Mouse (Mus musculus): ENCODE data around the gene Fam110a. TPM values are rescaled to one million over a fixed set of nuclear protein-coding genes. Genes with fewer than 3 reads are reported as not detected.
A peak's percentile ranks its signal among the peaks of the same experiment; 100 is the strongest.

Fam110a gene
- polyA plus RNA-seq, 1 experiment from 2014 or later, result 24.8 TPM

GRCm38 (mm10) chr2:151990985-151991394 is 11.0 kb upstream of the Fam110a start:
- Histone ChIP-seq H3K36me3 (ENCODE audit: control insufficient read depth, insufficient read depth, low read length) (no peaks in the 10 kb centered on the region), H3K4me1 (replicated peaks; ENCODE audit: control insufficient read depth, insufficient read depth, low read length) (no peaks in the 10 kb centered on the region), H3K27me3 (replicated peaks; ENCODE audit: control insufficient read depth, insufficient read depth, low read length) (peaks cover 12% of the 10 kb centered on the region), H3K4me2 (ENCODE audit: low read length) (no peak overlapping the region), H3K9ac (ENCODE audit: low read length) (no peak overlapping the region), H3K27ac (ENCODE audit: low read depth) (no peak overlapping the region), H3K9me3 (ENCODE audit: control insufficient read depth, low read length) (no peaks in the 10 kb centered on the region), H3K4me3 (ENCODE audit: low read depth, low read length) (no peak overlapping the region)
- WGBS, result 12% methylated on average over 1 of the region's 1 CpGs
- ATAC-seq (replicated peaks; ENCODE audit: low FRiP score, low TSS enrichment, low read depth) (no peak), DNase-seq (ENCODE audit: low spot score) (no peak)

- Histone ChIP-seq H3K27me3 (replicated peaks; ENCODE audit: control insufficient read depth, insufficient read depth, low read length) (0 out of 2 replicates have a peak, but pooled peaks cover 7% of the 10 kb centered on the region), H3K4me1 (replicated peaks; ENCODE audit: control insufficient read depth, insufficient read depth, low read length) (0 out of 2 replicates have a peak, but pooled peaks cover 2% of the 10 kb centered on the region), H3K27ac (ENCODE audit: low read depth) (no peak overlapping the region), H3K4me2 (ENCODE audit: low read length) (no peak overlapping the region), H3K9me3 (ENCODE audit: control insufficient read depth, low read length) (no peaks in the 10 kb centered on the region), H3K4me3 (ENCODE audit: low read depth, low read length) (no peak overlapping the region), H3K9ac (ENCODE audit: low read length) (no peak overlapping the region), H3K36me3 (ENCODE audit: control insufficient read depth, insufficient read depth, low read length) (no peaks in the 10 kb centered on the region)
- ATAC-seq (replicated peaks; ENCODE audit: low FRiP score, low TSS enrichment, low read depth) (no peak), DNase-seq (ENCODE audit: low spot score) (no peak)
- WGBS, result 73% methylated on average over 2 of the region's 2 CpGs
These were observed 9.0 kb upstream of the Fam110a start for GRCm38 (mm10) chr2:151988978-151989377.

GRCm38 (mm10) chr2:151986958-151987357 is 6.9 kb upstream of the Fam110a start:
- no peak overlapping the region for H3K4me2 ChIP-seq (ENCODE audit: low read length)
- no peaks in the 10 kb centered on the region for H3K9me3 ChIP-seq (ENCODE audit: control insufficient read depth, low read length)
- no peak overlapping the region for H3K9ac ChIP-seq (ENCODE audit: low read length)
- 0 out of 2 replicates have a peak, but pooled peaks cover 2% of the 10 kb centered on the region for H3K4me1 ChIP-seq (replicated peaks; ENCODE audit: control insufficient read depth, insufficient read depth, low read length)
- H3K27ac ChIP-seq (ENCODE audit: low read depth), result no peak overlapping the region
- no peaks in the 10 kb centered on the region for H3K36me3 ChIP-seq (ENCODE audit: control insufficient read depth, insufficient read depth, low read length)
- no peaks in the 10 kb centered on the region for H3K27me3 ChIP-seq (replicated peaks; ENCODE audit: control insufficient read depth, insufficient read depth, low read length)
- no peak for ATAC-seq (replicated peaks; ENCODE audit: low FRiP score, low TSS enrichment, low read depth)
- DNase-seq (ENCODE audit: low spot score), result no peak
- 80% methylated on average over 8 of the region's 8 CpGs for WGBS
- no peak overlapping the region for H3K4me3 ChIP-seq (ENCODE audit: low read depth, low read length)

- Histone ChIP-seq H3K4me3 (ENCODE audit: low read depth, low read length) (no peak overlapping the region), H3K36me3 (ENCODE audit: control insufficient read depth, insufficient read depth, low read length) (no peaks in the 10 kb centered on the region), H3K9me3 (ENCODE audit: control insufficient read depth, low read length) (no peaks in the 10 kb centered on the region), H3K4me1 (replicated peaks; ENCODE audit: control insufficient read depth, insufficient read depth, low read length) (0 out of 2 replicates have a peak, but pooled peaks cover 2% of the 10 kb centered on the region), H3K27ac (ENCODE audit: low read depth) (no peak overlapping the region), H3K9ac (ENCODE audit: low read length) (no peak overlapping the region), H3K27me3 (replicated peaks; ENCODE audit: control insufficient read depth, insufficient read depth, low read length) (no peaks in the 10 kb centered on the region), H3K4me2 (ENCODE audit: low read length) (no peak overlapping the region)
- ATAC-seq (replicated peaks; ENCODE audit: low FRiP score, low TSS enrichment, low read depth) (no peak), DNase-seq (ENCODE audit: low spot score) (no peak)
- WGBS, result 43% methylated on average over 7 of the region's 7 CpGs
These were observed 5.6 kb upstream of the Fam110a start for GRCm38 (mm10) chr2:151985426-151986172.

GRCm38 (mm10) chr2:151984019-151984418 is 4.0 kb upstream of the Fam110a start:
- Histone ChIP-seq H3K36me3 (ENCODE audit: control insufficient read depth, insufficient read depth, low read length) (no peaks in the 10 kb centered on the region), H3K4me3 (ENCODE audit: low read depth, low read length) (no peak overlapping the region), H3K4me1 (replicated peaks; ENCODE audit: control insufficient read depth, insufficient read depth, low read length) (peaks cover 11% of the 10 kb centered on the region; the same call in 1 of the 2 replicates), H3K9me3 (ENCODE audit: control insufficient read depth, low read length) (no peaks in the 10 kb centered on the region), H3K9ac (ENCODE audit: low read length) (no peak overlapping the region), H3K4me2 (ENCODE audit: low read length) (no peak overlapping the region), H3K27me3 (replicated peaks; ENCODE audit: control insufficient read depth, insufficient read depth, low read length) (no peaks in the 10 kb centered on the region), H3K27ac (ENCODE audit: low read depth) (no peak overlapping the region)
- DNase-seq (ENCODE audit: low spot score) (no peak), ATAC-seq (replicated peaks; ENCODE audit: low FRiP score, low TSS enrichment, low read depth) (no peak)
- 62% methylated on average over 9 of the region's 9 CpGs for WGBS

GRCm38 (mm10) chr2:151982476-151982875 is 2.5 kb upstream of the Fam110a start:
- Histone ChIP-seq H3K4me1 (replicated peaks; ENCODE audit: control insufficient read depth, insufficient read depth, low read length) (peaks cover 23% of the 10 kb centered on the region), H3K9ac (ENCODE audit: low read length) (no peak overlapping the region), H3K27me3 (replicated peaks; ENCODE audit: control insufficient read depth, insufficient read depth, low read length) (no peaks in the 10 kb centered on the region), H3K4me2 (ENCODE audit: low read length) (no peak overlapping the region), H3K4me3 (ENCODE audit: low read depth, low read length) (no peak overlapping the region), H3K27ac (ENCODE audit: low read depth) (no peak overlapping the region), H3K9me3 (ENCODE audit: control insufficient read depth, low read length) (no peaks in the 10 kb centered on the region), H3K36me3 (ENCODE audit: control insufficient read depth, insufficient read depth, low read length) (no peaks in the 10 kb centered on the region)
- DNase-seq (ENCODE audit: low spot score), result no peak
- ATAC-seq (replicated peaks; ENCODE audit: low FRiP score, low TSS enrichment, low read depth), result no peak

- 67% methylated on average over 6 of the region's 6 CpGs for WGBS
- Histone ChIP-seq H3K4me3 (ENCODE audit: low read depth, low read length) (no peak overlapping the region), H3K9ac (ENCODE audit: low read length) (no peak overlapping the region), H3K36me3 (ENCODE audit: control insufficient read depth, insufficient read depth, low read length) (0 out of 2 replicates have a peak, but pooled peaks cover 5% of the 10 kb centered on the region), H3K4me2 (ENCODE audit: low read length) (no peak overlapping the region), H3K27ac (ENCODE audit: low read depth) (no peak overlapping the region), H3K4me1 (replicated peaks; ENCODE audit: control insufficient read depth, insufficient read depth, low read length) (peaks cover 27% of the 10 kb centered on the region), H3K27me3 (replicated peaks; ENCODE audit: control insufficient read depth, insufficient read depth, low read length) (no peaks in the 10 kb centered on the region), H3K9me3 (ENCODE audit: control insufficient read depth, low read length) (no peaks in the 10 kb centered on the region)
- no peak for ATAC-seq (replicated peaks; ENCODE audit: low FRiP score, low TSS enrichment, low read depth)
- DNase-seq (ENCODE audit: low spot score), result no peak
These were observed 1.2 kb upstream of the Fam110a start for GRCm38 (mm10) chr2:151981268-151981667.

- peak overlapping the region; percentile 76 for H3K4me2 ChIP-seq (ENCODE audit: low read length)
- no peak overlapping the region for H3K27ac ChIP-seq (ENCODE audit: low read depth)
- ATAC-seq (replicated peaks; ENCODE audit: low FRiP score, low TSS enrichment, low read depth), result peak; percentile 28
- no peaks in the 10 kb centered on the region for H3K27me3 ChIP-seq (replicated peaks; ENCODE audit: control insufficient read depth, insufficient read depth, low read length)
- H3K9me3 ChIP-seq (ENCODE audit: control insufficient read depth, low read length), result no peaks in the 10 kb centered on the region
- H3K36me3 ChIP-seq (ENCODE audit: control insufficient read depth, insufficient read depth, low read length), result 0 out of 2 replicates have a peak, but pooled peaks cover 5% of the 10 kb centered on the region
- WGBS, result 31% methylated on average over 3 of the region's 3 CpGs
- peaks cover 28% of the 10 kb centered on the region for H3K4me1 ChIP-seq (replicated peaks; ENCODE audit: control insufficient read depth, insufficient read depth, low read length)
- no peak for DNase-seq (ENCODE audit: low spot score)
- peak overlapping the region; percentile 75; the same call in 1 of the 2 replicates for H3K9ac ChIP-seq (ENCODE audit: low read length)
- peak overlapping the region; percentile 89 for H3K4me3 ChIP-seq (ENCODE audit: low read depth, low read length)
These were observed 305 bp upstream of the Fam110a start for GRCm38 (mm10) chr2:151980355-151980693.

GRCm38 (mm10) chr2:151978494-151978893 is 1.5 kb downstream of the Fam110a start:
- no peak for DNase-seq (ENCODE audit: low spot score)
- ATAC-seq (replicated peaks; ENCODE audit: low FRiP score, low TSS enrichment, low read depth), result no peak
- Histone ChIP-seq H3K36me3 (ENCODE audit: control insufficient read depth, insufficient read depth, low read length) (0 out of 2 replicates have a peak, but pooled peaks cover 5% of the 10 kb centered on the region), H3K4me1 (replicated peaks; ENCODE audit: control insufficient read depth, insufficient read depth, low read length) (peaks cover 26% of the 10 kb centered on the region), H3K9me3 (ENCODE audit: control insufficient read depth, low read length) (no peaks in the 10 kb centered on the region), H3K4me3 (ENCODE audit: low read depth, low read length) (no peak overlapping the region), H3K4me2 (ENCODE audit: low read length) (peak overlapping the region; percentile 76), H3K9ac (ENCODE audit: low read length) (no peak overlapping the region), H3K27me3 (replicated peaks; ENCODE audit: control insufficient read depth, insufficient read depth, low read length) (0 out of 2 replicates have a peak, but pooled peaks cover 4% of the 10 kb centered on the region), H3K27ac (ENCODE audit: low read depth) (no peak overlapping the region)
- WGBS, result 80% methylated on average over 6 of the region's 6 CpGs

Measured in intestine, embryonic 14.5 days (tissue).